Mouse (Mus musculus) kidney, postnatal 25 days (tissue): ENCODE data around the gene 1700003E16Rik.
A peak's percentile ranks its signal among the peaks of the same experiment; 100 is the strongest.

ENCODE experiments used
- DNase-seq, 2 experiments: peaks; one replicate each; pipeline ENCODE4 v3.0.0; 2021; ENCODE audit warnings: mixed read lengths in 2 of 2

The 1700003E16Rik gene

DNA sequence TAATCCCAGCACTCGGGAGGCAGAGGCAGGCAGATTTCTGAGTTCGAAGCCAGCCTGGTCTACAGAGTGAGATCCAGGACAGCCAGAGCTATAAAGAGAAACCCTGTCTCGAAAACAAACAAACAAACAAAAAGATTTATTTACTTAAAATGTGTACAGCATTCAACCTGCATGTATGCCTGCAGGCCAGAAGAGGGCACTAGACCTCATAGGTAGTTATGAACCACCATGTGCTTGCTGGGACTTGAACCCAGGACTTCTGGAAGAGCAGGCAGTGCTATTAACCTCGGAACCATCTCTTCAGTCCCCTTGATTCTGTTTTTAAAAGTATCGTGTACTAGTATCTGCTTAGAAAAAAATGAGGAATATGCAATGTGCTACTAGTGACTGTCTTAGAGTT lies 28.8 kb upstream of the 1700003E16Rik start:
- DNase-seq: no peak

DNA sequence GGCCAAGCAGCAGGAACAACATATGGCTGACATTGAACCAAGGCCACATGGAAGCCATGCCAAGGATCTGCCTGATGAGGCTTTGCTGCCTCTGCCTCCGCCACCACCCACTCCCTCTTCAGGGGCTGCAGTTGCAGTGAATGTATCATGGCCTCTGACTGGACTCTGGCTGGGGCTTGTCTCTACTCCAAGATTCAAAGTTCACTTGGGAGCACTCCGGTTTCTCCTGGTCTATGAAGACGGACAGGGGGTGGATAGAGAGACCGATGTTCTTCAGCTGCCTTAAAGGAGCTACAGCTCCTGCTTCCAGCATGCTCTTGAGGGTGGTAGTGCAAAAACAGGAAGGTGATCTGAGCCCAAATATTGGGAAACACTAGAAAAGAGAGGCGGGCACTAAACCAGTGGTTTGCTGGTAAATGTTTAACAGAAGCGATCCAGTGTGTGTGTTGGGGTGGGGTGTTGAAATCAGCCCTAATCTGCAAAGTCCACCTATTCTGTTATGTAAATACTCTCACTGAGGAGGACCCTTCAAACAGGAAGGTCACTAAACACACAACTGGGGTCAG lies 24.7 kb upstream of the 1700003E16Rik start:
- DNase-seq: peak; percentile 68 to 89

DNA sequence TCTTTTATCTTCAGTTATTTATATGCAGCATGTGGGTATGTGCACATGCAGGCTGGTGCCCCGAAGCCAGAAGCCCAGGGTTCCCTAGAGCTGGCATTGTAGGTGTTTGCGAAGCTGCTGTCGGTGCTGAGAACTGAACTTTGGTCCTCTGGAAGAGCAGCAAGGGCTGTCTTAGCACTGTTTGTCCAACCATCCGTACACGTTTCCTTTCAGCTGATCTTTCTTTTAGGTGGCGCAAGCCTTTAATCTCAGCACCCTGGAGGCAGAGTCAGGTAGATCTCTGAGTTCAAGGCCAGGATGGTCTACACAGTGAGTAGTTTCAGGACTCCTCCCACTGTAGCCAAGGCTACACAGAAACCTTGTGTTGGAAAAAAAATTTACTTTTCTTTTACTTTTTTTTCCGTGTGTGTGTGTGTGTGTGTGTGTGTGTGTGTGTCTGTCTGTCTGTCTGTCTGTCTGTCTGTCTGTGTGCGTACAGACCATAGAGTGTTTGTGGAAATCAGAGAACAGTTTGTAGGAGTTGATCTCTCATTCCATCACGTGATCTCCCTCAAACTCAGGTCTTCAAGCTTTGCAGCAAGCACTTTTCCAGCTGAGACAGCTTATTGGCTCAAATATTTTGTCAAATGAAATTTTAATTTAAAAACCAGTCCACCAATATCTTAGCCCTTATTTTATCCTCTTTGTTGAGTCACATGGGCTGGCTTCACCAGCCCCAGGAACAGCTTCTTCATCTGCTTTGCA lies 23.9 kb upstream of the 1700003E16Rik start:
- peak in 1 of 2 experiments; percentile 45 for DNase-seq

DNA sequence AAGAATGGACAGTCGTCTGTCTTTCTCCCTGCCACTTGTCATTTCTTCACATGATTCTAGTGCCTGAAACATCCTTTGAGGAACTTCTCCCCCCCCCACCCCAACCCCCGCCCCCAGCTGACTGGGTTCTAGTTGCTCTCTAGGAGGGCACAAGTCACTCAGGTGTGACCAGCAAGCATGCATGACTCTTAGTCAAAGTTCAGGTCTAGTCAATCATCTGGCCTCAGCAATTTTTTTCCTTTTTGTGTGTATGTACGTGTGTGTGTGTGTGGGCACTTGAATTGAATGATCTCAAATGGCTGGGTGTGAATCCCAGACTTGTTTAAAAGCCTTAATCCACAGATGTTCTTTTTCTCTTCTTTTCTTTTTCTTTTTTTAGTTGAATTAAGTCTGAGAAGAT lies 22.0 kb upstream of the 1700003E16Rik start:
- peak in 1 of 2 experiments; percentile 77 for DNase-seq

DNA sequence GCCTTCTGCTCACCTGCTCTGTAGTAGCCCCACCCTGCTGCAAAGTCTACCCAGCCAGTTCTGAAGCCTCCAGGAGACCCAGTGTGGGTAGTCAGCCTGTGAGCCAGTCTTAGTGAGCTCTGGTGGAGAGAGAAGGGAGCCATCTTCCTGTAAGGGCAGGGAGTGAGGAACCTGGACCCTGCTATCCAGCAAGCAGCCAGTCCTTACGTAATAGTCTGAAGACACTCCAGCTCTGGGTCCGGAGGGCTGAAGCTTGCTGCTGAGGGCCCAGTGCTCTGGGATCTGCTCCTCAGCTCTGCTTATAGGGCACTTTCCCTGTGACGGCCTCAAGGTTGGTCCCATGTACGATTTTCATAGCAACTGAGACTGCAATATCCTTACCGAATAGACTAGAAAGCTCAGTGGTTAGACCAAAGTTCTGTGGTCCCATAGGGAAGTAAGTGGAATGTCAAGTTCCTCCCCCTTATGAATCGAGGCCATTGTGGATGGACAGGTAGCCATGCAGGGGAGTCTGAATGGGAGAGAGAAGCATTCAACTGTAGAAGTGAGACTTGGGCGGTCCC lies 21.2 kb upstream of the 1700003E16Rik start, which contains the start of gene Rtkn:
Gene Rtkn (plus strand): TSS at position 513 of the 563 bp plus-strand sequence.
- DNase-seq: peak in 1 of 2 experiments; percentile 86

DNA sequence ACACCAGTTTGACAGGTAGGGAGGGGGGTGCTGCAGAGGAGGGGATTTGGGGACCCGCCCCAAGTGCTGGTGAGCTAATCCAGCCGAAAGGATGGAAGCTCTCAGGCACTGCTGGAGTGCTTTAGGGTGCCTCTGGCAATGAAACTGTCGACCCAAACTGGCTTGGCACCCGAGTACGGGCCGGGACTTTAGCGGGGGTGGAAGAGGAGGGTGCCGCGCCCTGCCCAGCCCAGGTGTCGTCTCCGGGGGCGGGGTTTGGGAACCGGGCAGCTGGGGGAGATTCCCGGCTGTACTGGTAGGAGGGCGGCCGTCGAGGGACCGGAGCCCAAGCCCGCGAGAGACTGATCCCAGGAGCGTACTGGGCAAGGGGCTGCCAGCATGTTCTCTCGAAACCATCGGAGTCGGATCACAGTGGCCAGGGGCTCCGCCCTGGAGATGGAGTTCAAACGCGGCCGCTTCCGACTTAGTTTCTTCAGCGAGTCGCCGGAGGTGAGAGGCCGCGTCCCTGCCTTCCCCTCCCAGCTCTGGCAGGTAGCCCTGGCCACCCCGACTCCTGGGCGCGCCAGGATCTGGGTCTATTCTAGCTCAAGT lies 20.5 kb upstream of the 1700003E16Rik start:
- peak; percentile 75 to 91 for DNase-seq

DNA sequence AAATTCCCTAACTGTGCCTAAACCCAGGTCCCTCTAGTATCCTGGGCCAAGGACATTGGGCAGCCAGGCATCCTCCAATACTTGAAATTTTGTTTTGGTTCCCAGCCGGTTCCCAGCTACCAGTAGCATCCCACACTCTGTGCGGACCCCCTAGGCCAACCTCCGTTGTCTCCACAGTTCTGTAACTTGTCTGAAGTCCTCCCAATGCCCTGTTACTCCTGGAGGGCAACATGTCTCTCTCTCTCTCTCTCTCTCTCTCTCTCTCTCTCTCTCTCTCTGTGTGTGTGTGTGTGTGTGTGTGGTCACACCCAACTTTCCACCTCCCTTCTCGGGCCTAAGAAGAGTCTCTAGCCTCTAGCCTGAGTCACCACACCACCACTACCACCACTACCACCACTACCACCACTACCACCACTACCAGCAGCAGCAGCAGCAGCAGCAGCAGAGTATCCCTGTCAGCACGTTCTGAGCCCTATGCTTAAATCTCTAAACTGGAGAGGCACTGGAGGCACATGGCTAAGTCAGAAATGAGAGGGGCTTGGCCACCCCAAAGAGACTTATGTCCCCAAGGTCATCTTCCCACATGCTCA lies 19.8 kb upstream of the 1700003E16Rik start:
- no peak for DNase-seq

DNA sequence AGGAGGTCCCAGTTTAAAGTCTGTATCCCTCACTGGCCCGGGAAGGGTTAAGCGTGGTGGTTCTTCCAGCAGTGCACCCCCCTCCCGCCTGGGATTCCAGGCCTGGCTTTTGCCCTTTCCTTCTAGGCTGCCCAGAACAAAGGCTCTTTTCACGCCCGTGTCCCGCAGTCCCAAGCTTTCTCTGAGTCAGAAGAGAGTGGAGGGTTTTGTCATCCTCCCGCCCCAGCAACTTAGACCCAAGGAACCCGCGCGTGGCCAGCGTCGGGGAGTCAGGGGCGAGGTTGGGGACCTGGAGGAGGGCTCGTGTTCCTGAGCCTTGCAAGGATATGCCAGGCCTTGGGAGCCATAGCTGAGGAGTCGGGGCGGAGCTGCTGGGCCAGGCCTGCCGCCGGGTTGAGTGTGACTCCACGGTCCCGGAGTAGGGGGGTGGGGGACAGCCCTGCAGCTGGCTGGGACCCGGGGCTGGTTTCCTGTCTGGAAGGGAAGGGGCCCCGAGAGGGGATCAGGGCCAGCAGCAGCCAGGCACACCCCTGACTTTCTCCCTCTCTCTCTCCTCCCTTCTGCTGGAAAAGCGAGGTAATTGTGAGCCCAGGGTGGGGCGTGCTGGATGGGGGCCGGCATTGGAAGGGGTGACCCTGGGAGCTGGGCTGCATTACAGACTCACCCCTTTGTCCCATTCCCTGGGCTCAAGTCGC lies 19.2 kb upstream of the 1700003E16Rik start:
- DNase-seq: peak; percentile 73 to 83

DNA sequence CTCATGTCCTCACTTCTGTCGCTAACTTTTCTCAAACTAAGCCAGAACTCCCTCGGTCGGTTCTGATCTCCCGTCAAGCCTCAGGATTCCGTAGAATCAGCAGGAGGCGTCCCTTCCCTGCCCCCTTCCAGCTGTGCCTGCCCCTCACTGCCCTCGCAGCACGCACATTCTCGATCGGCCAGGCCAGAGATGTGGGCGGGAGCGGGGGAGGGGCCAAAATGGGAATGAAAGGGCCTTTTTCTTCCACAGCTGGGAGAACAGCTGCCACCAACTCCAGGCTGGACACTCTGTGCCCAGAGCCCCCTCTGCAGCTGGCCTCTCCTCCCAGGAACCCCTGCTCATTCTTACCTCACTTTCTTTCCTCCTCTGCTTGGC lies 18.6 kb upstream of the 1700003E16Rik start:
- peak; percentile 94 to 95 for DNase-seq

DNA sequence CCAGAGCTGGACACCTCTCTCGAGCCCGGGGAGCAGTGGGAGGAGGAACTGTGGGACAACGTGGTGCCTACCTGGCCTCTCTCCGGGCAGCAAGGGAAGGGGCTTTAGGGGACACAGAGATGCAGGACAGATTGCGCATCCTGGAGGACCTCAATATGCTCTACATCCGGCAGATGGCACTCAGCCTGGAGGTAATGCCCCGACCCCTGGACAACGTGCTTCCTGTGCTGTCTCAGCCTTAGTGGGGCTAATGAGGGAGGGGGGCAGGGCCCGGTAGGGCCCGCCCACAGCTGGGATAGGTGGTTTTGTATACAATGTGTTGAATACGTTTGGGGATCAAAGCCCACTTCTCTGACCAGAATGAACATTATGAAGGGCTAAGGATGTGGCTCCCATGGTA lies 18.1 kb upstream of the 1700003E16Rik start:
- peak in 1 of 2 experiments; percentile 60 for DNase-seq

DNA sequence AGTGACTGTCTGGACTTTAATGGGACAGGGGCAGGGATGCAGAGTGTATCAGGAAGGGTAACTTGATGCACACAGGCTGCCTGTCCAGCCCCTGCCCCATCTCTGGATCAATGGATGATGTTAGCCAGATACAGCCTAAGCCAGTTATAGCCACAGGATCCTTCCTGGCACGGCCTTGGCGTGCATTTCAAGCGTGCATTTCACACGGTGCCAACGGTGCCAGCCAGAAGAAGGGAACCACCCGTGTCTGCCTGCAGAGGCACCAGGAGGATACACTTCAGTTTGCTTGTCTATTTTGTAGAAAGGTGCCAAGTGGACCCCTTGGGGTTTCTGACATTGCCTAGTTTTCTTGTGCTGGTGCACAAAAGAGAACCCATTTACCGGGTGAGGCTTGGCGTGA lies 16.2 kb upstream of the 1700003E16Rik start:
- DNase-seq: no peak

DNA sequence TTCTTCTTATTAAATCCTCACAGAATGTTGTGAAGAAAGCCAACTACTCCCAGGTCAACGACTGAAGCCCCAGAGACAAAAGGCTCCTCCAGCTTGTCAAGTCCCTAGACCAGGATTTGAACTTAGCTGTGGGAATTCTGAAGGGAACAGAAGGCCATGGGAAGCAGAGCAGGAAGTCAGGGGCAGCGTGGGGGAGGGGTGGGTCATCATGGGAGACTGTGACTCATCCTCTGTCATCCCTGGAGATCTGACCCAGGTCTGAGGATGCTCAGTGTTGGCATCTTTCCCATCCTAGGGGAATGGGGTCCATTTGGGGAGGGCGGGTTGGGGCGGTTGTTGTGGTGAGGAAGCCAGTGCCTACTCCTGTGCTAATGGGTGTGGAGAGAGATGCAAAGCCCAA lies 14.6 kb upstream of the 1700003E16Rik start:
- peak; percentile 48 to 56 for DNase-seq

DNA sequence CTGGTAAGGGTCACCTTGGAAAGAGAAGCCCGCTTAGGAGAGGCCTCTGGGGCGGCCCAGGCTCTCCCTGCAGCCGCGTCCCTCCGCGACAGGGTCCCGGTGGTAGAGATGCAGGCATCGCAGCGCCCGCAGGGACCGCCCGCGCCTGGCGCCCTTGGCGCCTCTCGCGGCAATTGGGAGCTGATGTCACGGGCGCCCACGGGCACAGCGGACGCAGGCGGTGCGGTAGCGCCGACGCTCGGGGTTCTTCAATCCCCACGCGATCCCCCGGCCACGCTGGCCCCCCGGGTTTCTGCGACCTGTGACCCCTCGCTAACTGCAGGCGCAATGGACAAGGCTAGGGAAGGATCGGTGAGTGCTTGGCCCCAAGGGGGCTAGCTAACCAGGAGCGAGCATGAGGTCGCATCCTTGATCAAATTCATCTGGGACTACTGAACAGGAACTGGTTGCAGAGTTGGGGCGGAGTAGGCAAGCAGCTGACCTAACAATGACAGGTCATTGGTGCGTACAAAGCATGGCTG lies 13.9 kb upstream of the 1700003E16Rik start:
- DNase-seq: peak in 1 of 2 experiments; percentile 56

DNA sequence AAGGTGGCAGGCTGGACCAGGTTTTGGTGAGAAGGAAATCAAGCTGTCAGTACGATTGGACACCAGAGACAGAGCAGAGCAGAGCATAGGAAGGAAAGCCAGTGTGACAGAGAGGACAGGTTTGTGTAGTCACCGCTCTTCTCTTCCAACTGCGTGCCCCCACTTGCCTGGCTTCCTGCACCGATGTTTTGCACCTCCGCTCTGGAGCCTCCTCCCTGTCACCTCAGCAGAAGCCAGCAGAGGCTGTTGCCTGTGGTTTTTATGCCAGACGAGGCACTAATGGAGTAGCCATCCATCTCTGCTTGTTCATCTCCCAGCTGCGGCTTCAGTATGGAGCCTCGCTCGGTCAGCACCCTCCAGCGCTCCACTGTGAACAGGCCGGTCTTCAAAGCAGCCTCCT lies 13.3 kb upstream of the 1700003E16Rik start:
- DNase-seq: no peak

DNA sequence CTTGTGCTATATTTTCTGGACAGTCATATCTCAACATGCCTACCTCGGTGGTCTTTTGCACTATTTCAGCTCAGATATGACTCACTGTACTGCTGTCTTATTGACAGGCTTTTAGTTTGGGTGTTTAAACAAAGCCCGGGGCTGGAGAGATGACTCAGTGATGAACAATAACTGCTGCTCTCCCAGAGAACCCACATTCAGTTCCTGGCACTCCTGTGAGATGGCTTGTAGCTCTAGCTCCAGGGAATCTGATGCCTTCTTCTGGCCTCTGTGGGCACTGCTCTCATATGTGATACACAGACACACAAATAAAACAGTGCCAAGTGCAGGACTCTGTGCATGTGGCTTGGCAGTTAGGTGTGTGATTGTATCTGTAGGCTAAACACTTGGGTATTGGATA lies 11.0 kb upstream of the 1700003E16Rik start:
- DNase-seq: peak in 1 of 2 experiments; percentile 31

DNA sequence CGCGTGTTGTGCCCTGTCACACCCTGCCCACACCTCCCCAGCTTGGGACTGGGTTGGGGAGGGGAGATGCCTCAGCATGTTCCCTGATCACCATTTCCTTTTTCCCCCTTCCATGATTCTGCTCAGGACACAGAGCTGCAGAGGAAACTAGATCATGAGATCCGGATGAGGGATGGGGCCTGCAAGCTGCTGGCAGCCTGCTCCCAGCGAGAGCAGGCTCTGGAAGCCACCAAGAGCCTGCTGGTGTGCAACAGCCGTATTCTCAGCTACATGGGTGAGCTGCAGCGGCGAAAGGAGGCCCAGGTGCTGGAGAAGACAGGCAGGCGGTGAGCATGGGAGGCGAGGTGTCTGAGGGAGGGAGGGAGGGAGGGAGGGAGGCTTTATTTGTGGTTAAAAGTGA lies 10.4 kb upstream of the 1700003E16Rik start:
- no peak for DNase-seq

DNA sequence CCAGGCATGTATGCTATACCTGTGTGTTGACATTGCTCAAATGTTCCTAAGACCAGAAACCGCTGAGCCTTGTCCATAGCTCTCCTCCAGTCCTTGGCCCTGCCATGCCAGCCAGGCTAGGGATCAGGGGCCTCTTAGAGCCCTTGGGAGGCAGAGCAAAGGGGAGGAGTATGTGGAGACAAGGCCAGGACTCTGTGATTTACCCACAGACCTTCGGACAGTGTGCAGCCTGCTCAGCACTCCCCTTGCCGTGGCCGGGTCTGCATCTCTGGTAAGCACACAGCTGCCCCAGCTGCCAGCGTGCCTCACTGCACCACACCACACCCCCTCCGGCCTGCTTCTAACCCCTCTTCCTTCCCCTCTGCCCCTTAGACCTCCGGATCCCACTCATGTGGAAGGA lies 8.9 kb upstream of the 1700003E16Rik start:
- peak in 1 of 2 experiments; percentile 50 for DNase-seq

DNA sequence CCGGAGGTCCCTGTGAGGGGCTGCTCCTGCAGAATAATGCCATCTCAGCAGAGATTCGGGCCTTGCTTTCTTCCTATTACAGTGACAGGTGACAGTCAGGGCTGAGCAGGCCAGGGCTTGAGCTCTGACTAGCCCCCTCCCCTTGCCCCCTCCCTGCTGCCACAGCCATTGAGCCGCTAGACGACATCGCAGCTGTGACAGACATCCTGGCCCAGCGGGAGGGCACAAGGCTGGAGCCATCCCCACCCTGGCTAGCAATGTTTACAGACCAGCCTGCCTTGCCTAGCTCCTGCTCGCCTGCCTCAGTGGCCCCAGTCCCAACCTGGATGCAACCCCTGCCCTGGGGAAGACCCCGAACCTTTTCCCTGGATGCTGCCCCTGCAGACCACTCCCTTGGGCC lies 4.5 kb upstream of the 1700003E16Rik start:
- DNase-seq: no peak

DNA sequence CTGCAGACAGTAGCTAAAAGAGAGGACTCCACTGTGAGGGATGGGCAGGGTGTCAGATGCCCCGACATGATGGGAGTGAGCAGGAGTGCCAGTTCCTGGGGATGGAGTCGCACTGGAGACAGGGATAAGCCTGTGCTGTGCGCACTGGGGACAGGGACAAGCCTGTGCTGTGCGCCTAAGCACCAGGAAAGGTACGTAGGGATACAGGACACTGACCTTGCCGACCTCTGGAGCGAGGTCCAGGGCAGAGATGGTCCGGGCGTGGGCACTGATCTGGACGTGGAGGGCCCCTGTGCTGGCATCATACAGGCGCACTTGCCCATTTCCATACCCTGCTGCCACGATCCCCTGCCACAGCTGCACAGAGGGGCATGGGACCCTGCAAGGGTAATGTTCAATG lies 3.2 kb upstream of the 1700003E16Rik start:
- peak in 1 of 2 experiments; percentile 31 for DNase-seq

DNA sequence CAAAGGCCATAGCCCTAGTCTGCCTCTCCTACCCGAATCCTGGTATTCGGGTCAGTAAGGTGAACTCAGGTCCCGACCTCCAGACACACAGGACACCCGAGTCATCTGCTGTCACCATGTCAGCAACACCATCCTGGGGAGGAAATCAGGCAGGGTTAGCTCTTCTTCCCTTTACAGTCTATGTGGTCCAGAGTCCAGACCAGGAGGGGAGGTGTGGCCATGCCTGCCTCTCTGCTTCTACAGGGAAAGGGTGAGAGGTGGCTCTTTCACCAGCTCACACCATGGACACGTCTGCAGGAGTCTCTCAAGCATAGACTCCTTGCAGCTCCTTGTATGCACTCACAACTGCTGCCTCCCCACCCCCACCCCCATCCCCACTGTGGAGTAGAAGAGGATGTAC lies 2.7 kb upstream of the 1700003E16Rik start:
- DNase-seq: peak in 1 of 2 experiments; percentile 39

DNA sequence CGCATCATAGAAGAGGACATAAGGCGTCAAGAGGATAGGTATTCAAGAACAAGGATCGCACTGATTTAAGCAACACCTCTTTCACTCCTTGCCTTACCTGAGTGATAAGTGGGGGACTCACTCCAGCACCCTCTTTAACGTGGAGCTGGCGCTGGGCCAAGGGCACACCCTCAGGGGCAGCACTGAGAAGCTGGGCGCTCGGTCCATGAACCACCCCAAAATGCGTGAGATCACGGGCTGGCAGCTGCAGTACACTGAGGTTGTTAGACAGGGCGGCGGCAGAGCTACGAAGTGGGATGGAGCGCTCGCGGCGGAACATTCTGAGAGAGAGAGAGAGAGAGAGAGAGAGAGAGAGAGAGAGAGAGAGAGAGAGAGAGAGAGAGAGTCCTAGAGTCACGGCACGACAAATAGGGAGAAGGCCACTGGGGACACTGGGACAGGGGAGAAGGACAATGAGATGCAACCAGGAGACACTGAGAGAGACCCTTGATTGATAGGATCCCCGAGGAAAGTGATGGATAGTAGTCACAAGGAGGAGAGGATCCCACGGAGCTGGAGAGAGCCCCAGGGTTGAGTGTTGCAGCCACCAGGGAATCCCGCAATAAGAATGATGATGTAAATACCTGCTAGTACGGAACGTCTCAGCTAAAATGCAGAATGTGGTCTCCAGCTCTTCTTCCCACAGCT lies 509 bp upstream of the 1700003E16Rik start:
- peak in 1 of 2 experiments; percentile 40 for DNase-seq

DNA sequence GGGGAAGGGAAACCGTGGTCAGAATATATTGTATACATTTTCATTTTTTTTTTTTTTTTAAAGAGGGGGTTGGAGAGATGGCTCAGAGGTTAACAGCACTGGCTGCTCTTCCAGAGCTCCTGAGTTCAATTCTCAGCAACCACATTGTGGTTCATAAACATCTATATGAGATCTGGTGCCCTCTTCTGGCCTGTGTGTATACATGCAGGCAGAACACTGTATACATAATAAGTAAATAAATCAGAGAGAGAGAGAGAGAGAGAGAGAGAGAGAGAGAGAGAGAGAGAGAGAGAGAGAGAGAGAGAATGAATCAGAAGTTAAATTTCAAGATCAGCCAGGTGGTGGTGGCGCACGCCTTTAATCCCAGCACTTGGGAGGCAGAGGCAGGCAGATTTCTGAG lies 3.3 kb downstream of the 1700003E16Rik start:
- peak in 1 of 2 experiments; percentile 35 for DNase-seq
